Mouse (Mus musculus): ENCODE measurements at regions not wholly inside any gene's neighbourhood (a gene's known extent, or its start where the extent isn't known, plus 50 kb on each side); places are given as distances from the start of the nearest gene placed in this dataset.

DNA sequence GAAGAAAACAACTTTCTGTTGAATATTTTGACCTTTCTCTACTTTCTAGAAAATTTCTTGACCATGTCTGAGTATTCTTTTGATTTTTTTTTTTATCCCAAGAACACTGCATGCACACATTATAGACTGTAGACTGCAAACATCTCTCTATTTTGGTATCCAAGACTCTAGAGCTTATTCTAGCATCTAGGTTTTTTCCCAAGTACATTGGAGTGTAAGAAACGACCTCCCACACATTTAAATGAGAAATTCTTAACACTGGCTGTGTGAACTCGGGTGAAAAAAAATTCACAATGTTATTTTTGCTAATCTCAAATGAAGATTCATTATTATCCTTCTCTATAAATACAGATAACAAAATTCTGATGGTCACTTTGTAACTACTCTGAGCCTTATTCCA lies 112.0 kb upstream of the Dpt start:
- TF ChIP-seq CTCF (IDR thresholded peaks at IDR 0.05; ENCODE audit: borderline replicate concordance, insufficient read depth, low read length) (no peak), POLR2A (IDR thresholded peaks at IDR 0.05; ENCODE audit: low read depth, low read length) (no peak)
